Mouse (Mus musculus): ENCODE results near the gene Mpp2. TPM values are rescaled to one million over a fixed set of nuclear protein-coding genes. Genes with fewer than 3 reads are reported as not detected.

Gene Mpp2
- total RNA-seq, 2 experiments from 2014 or later: 2.3 to 2.7 TPM

GRCm38 (mm10) chr11:102082322-102082721, 6.0 kb downstream of the Mpp2 start:
- intact Hi-C loops (cut with DNase I): no loop called here
- DNase-seq (ENCODE audit: low spot score): peak; percentile 42

GRCm38 (mm10) chr11:102073722-102074121, 14.6 kb downstream of the Mpp2 start:
- intact Hi-C loops (cut with DNase I): no loop called here

GRCm38 (mm10) chr11:102072729-102073128, 15.6 kb downstream of the Mpp2 start:
- intact Hi-C loops (cut with DNase I): no loop called here
- DNase-seq (ENCODE audit: low spot score): no peak

More at GRCm38 (mm10) chr11:102073722-102074121, 14.6 kb downstream of the Mpp2 start:
- no peak for DNase-seq (ENCODE audit: low spot score)

- intact Hi-C loops (cut with DNase I): no loop called here
- DNase-seq (ENCODE audit: low spot score): no peak
Measured at GRCm38 (mm10) chr11:102070426-102070825, 17.9 kb downstream of the Mpp2 start.

GRCm38 (mm10) chr11:102069633-102070032, 18.7 kb downstream of the Mpp2 start:
- DNase-seq (ENCODE audit: low spot score): no peak
- intact Hi-C loops (cut with DNase I): no loop called here

- DNase-seq (ENCODE audit: low spot score): no peak
- intact Hi-C loops (cut with DNase I): no loop called here
Measured at GRCm38 (mm10) chr11:102068969-102069368, 19.3 kb downstream of the Mpp2 start.

- DNase-seq (ENCODE audit: low spot score): no peak
- intact Hi-C loops (cut with DNase I): loop anchor here (5.0 kb wide), 1 partner anchor 39 kb away; the partner anchor contains the start of gene Ppy
Measured at GRCm38 (mm10) chr11:102063076-102063475, 25.2 kb downstream of the Mpp2 start.

- intact Hi-C loops (cut with DNase I): loop anchor here (2.0 to 5.0 kb wide), 3 partner anchors 27 to 77 kb away; partner anchors contain the start of genes Mpp2 and Ppy
- DNase-seq (ENCODE audit: low spot score): no peak
Measured at GRCm38 (mm10) chr11:102061941-102062473, 26.3 kb downstream of the Mpp2 start.

- intact Hi-C loops (cut with DNase I): loop anchor here (2.0 to 5.0 kb wide), 3 partner anchors 27 to 77 kb away; partner anchors contain the start of genes Mpp2 and Ppy
- peak; percentile 43 for DNase-seq (ENCODE audit: low spot score)
Measured at GRCm38 (mm10) chr11:102061236-102061940, 26.9 kb downstream of the Mpp2 start.

- no peak for DNase-seq (ENCODE audit: low spot score)
- intact Hi-C loops (cut with DNase I): loop anchor here (10.0 kb wide), 1 partner anchor 139 kb away; no protein-coding TSS in a partner anchor
Measured at GRCm38 (mm10) chr11:102053847-102054246, 34.5 kb downstream of the Mpp2 start.

- DNase-seq (ENCODE audit: low spot score): peak; percentile 56
- intact Hi-C loops (cut with DNase I): loop anchor here (10.0 kb wide), 1 partner anchor 138 kb away; no protein-coding TSS in a partner anchor
Measured at GRCm38 (mm10) chr11:102053183-102053582, 35.1 kb downstream of the Mpp2 start.

GRCm38 (mm10) chr11:102052697-102053096, 35.6 kb downstream of the Mpp2 start:
- intact Hi-C loops (cut with DNase I): loop anchor here (10.0 kb wide), 1 partner anchor 138 kb away; no protein-coding TSS in a partner anchor
- DNase-seq (ENCODE audit: low spot score): no peak

- peak; percentile 47 for DNase-seq (ENCODE audit: low spot score)
- intact Hi-C loops (cut with DNase I): loop anchor here (10.0 kb wide), 1 partner anchor 137 kb away; no protein-coding TSS in a partner anchor
Measured at GRCm38 (mm10) chr11:102051954-102052353, 36.4 kb downstream of the Mpp2 start.

GRCm38 (mm10) chr11:102051541-102051940, 36.8 kb downstream of the Mpp2 start:
- intact Hi-C loops (cut with DNase I): loop anchor here (10.0 kb wide), 1 partner anchor 137 kb away; no protein-coding TSS in a partner anchor
- peak; percentile 78 for DNase-seq (ENCODE audit: low spot score)

- DNase-seq (ENCODE audit: low spot score): peak; percentile 41
- intact Hi-C loops (cut with DNase I): loop anchor here (10.0 kb wide), 3 partner anchors 135 to 1085 kb away; no protein-coding TSS in a partner anchor
Measured at GRCm38 (mm10) chr11:102049875-102050482, 38.3 kb downstream of the Mpp2 start.

- intact Hi-C loops (cut with DNase I): loop anchor here (10.0 kb wide), 2 partner anchors 372 to 1082 kb away; no protein-coding TSS in a partner anchor
- no peak for DNase-seq (ENCODE audit: low spot score)
Measured at GRCm38 (mm10) chr11:102046607-102047006, 41.7 kb downstream of the Mpp2 start.

- intact Hi-C loops (cut with DNase I): loop anchor here (10.0 kb wide), 2 partner anchors 370 to 1080 kb away; no protein-coding TSS in a partner anchor
- DNase-seq (ENCODE audit: low spot score): no peak
Measured at GRCm38 (mm10) chr11:102044691-102045212, 43.6 kb downstream of the Mpp2 start.

GRCm38 (mm10) chr11:102043381-102043780, 44.9 kb downstream of the Mpp2 start:
- intact Hi-C loops (cut with DNase I): loop anchor here (10.0 kb wide), 2 partner anchors 369 to 1079 kb away; no protein-coding TSS in a partner anchor
- DNase-seq (ENCODE audit: low spot score): no peak

- no peak for DNase-seq (ENCODE audit: low spot score)
- intact Hi-C loops (cut with DNase I): loop anchor here (10.0 kb wide), 2 partner anchors 368 to 1078 kb away; no protein-coding TSS in a partner anchor
Measured at GRCm38 (mm10) chr11:102042971-102043370, 45.3 kb downstream of the Mpp2 start.

Data from heart, postnatal 25 days (tissue).